Comparison of ENCODE assay signal across 8 mouse cellular contexts in the genomic region with DNA sequence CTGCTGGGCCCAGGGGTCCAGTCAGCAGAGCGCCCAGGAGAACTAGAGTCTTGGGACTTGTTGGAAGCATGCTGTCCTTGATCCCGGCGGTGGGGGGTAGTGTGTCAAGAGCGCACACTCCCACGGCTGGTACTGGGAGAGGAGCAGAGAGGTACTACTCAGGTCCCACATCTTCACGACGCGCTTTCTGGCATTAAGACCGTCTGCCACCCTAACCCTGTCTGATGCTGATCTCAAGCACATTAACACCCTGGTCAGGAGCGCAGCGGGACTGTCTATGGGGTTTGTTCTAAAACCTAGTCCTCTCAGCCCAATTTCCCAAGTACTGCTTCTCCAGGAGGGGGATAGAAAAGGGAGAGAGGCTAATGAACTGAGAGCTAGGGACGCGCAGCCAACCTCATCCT. TPM values are rescaled to one million over a fixed set of nuclear protein-coding genes. Genes with fewer than 3 reads are reported as not detected.
DNase-seq lines count a peak whose midpoint lies in the region; ATAC-seq and TF ChIP-seq lines count a peak whose summit lies in the region.

A gene (minus strand): TSS at position 354 of the 404 bp plus-strand sequence.

- no peak for DNase-seq in kidney, adult 9 months
- peak; percentile 36 for DNase-seq in neural tube, embryonic 11.5 days (ENCODE audit: low spot score)
- no peak for DNase-seq in right cerebral cortex, adult 2 months (ENCODE audit: low spot score in 2 of 2)
- DNase-seq in layer of hippocampus, adult 8-10 months (ENCODE audit: low spot score in 2 of 2) = no peak
- DNase-seq in frontal cortex, postnatal 36 days (ENCODE audit: low spot score in 2 of 2) = no peak

- no peak; the same call in 1 of the 2 replicates for ATAC-seq in kidney, embryonic 16.5 days (ENCODE audit: low FRiP score, low TSS enrichment)
- ATAC-seq in intestine, postnatal 0 days = no peak
- ATAC-seq in neural tube, embryonic 11.5 days (ENCODE audit: insufficient read depth, low FRiP score, low TSS enrichment) = no peak

- H3K27me3 ChIP-seq in kidney, embryonic 16.5 days (ENCODE audit: insufficient read depth, low read length) = peaks cover 80% of the 10 kb centered on the region
- peaks cover 81% of the 10 kb centered on the region for H3K27me3 ChIP-seq in intestine, postnatal 0 days (replicated peaks; ENCODE audit: control insufficient read depth, insufficient read depth, low read length)
- H3K27me3 ChIP-seq in neural tube, embryonic 11.5 days (ENCODE audit: control insufficient read depth, insufficient read depth, low read length) = peaks cover 78% of the 10 kb centered on the region

- no peak within 1 kb of the TSS for H3K27ac ChIP-seq in kidney, embryonic 16.5 days (ENCODE audit: low read length)
- no peak within 1 kb of the TSS for H3K27ac ChIP-seq in embryonic fibroblast, embryonic 13.5 days (ENCODE audit: insufficient read depth, low read length)
- H3K27ac ChIP-seq in intestine, postnatal 0 days (ENCODE audit: low read depth, low read length) = no peak within 1 kb of the TSS
- H3K27ac ChIP-seq in neural tube, embryonic 11.5 days (ENCODE audit: low read depth, low read length) = no peak within 1 kb of the TSS

- TF ChIP-seq CTCF in embryonic fibroblast, embryonic 13.5 days (IDR thresholded peaks at IDR 0.05; ENCODE audit: borderline replicate concordance, insufficient read depth, low read length) = no peak
- no peak for TF ChIP-seq CTCF in intestine, postnatal 0 days (IDR thresholded peaks at IDR 0.05; ENCODE audit: low read depth)

- peak within 1 kb of the TSS; percentile 33 for H3K4me3 ChIP-seq in kidney, embryonic 16.5 days (ENCODE audit: low read length)
- H3K4me3 ChIP-seq in embryonic fibroblast, embryonic 13.5 days (ENCODE audit: insufficient read depth, low read length) = peak within 1 kb of the TSS; percentile 4; the same call in 1 of the 2 replicates
- peak within 1 kb of the TSS; percentile 27 for H3K4me3 ChIP-seq in intestine, postnatal 0 days (ENCODE audit: low read depth, low read length)
- H3K4me3 ChIP-seq in neural tube, embryonic 11.5 days (ENCODE audit: low read depth, low read length) = peak within 1 kb of the TSS; percentile 9; the same call in 1 of the 2 replicates

- H3K4me1 ChIP-seq in kidney, embryonic 16.5 days (ENCODE audit: insufficient read depth, low read length) = peaks cover 28% of the 10 kb centered on the region
- H3K4me1 ChIP-seq in embryonic fibroblast, embryonic 13.5 days (ENCODE audit: control insufficient read depth, insufficient read depth, low read length) = 0 out of 2 replicates have a peak, but pooled peaks cover 2% of the 10 kb centered on the region
- H3K4me1 ChIP-seq in intestine, postnatal 0 days (replicated peaks; ENCODE audit: control insufficient read depth, insufficient read depth, low read length) = peaks cover 29% of the 10 kb centered on the region
- peaks cover 7% of the 10 kb centered on the region for H3K4me1 ChIP-seq in neural tube, embryonic 11.5 days (ENCODE audit: control insufficient read depth, insufficient read depth, low read length)

- TF ChIP-seq POLR2A in embryonic fibroblast, embryonic 13.5 days (IDR thresholded peaks at IDR 0.05; ENCODE audit: low read depth, low read length) = no peak

- WGBS in kidney, embryonic 16.5 days = 2% methylated on average over 13 of the region's 13 CpGs
- WGBS in intestine, postnatal 0 days = 3% methylated on average over 13 of the region's 13 CpGs
- 3% methylated on average over 13 of the region's 13 CpGs for WGBS in neural tube, embryonic 11.5 days

- H3K36me3 ChIP-seq in kidney, embryonic 16.5 days (ENCODE audit: insufficient read depth, low read length) = no peaks in the 10 kb centered on the region
- H3K36me3 ChIP-seq in intestine, postnatal 0 days (ENCODE audit: control insufficient read depth, insufficient read depth) = no peaks in the 10 kb centered on the region
- H3K36me3 ChIP-seq in neural tube, embryonic 11.5 days (ENCODE audit: control insufficient read depth, insufficient read depth, low read length) = no peaks in the 10 kb centered on the region

- no peaks in the 10 kb centered on the region for H3K9me3 ChIP-seq in kidney, embryonic 16.5 days (ENCODE audit: low read length)
- H3K9me3 ChIP-seq in intestine, postnatal 0 days (ENCODE audit: control insufficient read depth) = no peaks in the 10 kb centered on the region
- no peaks in the 10 kb centered on the region for H3K9me3 ChIP-seq in neural tube, embryonic 11.5 days (ENCODE audit: control insufficient read depth, low read length)

- no peak within 1 kb of the TSS for H3K9ac ChIP-seq in kidney, embryonic 16.5 days (replicated peaks; ENCODE audit: low read length)
- H3K9ac ChIP-seq in intestine, postnatal 0 days (ENCODE audit: low read depth, low read length) = no peak within 1 kb of the TSS
- H3K9ac ChIP-seq in neural tube, embryonic 11.5 days (ENCODE audit: low read length) = 0 out of 2 replicates have a peak within 1 kb of the TSS, but pooled peaks have one; percentile 14

- H3K4me2 ChIP-seq in kidney, embryonic 16.5 days (replicated peaks; ENCODE audit: low read depth, low read length) = peak within 1 kb of the TSS; percentile 46
- peak within 1 kb of the TSS; percentile 51 for H3K4me2 ChIP-seq in intestine, postnatal 0 days (replicated peaks; ENCODE audit: low read depth)
- H3K4me2 ChIP-seq in neural tube, embryonic 11.5 days (ENCODE audit: low read depth) = peak within 1 kb of the TSS; percentile 21

RNA-seq across cellular contexts. Expression of the gene that starts here (rescaled TPM):
- 0.06 TPM in 2 replicates for polyA plus RNA-seq in kidney, embryonic 16.5 days (2015; fragmentation: Nextera tagmentation; extraction: Ambion mirVana)
- not detected in 2 replicates for polyA plus RNA-seq in embryonic fibroblast, embryonic 13.5 days (2011; ENCODE audit: insufficient read length, low read depth, missing spikeins)
- polyA plus RNA-seq in intestine, postnatal 0 days (2015; fragmentation: Nextera tagmentation; extraction: Ambion mirVana) = 0.17 and 0.38 TPM in 2 replicates
- 0.04 TPM in 1 of 2 replicates, not detected in the other for polyA plus RNA-seq in neural tube, embryonic 11.5 days (2014; fragmentation: Nextera tagmentation; extraction: Ambion mirVana)
- total RNA-seq in layer of hippocampus, adult 8-10 months (2022) = under 1 TPM; 0.05 to 0.08 (median 0.06) TPM

Comparison
In these comparisons a context has a peak if more than half of its experiments do, and no peak if none do; other contexts are left out.
1. Peak in DNase-seq, H3K4me3 ChIP-seq, H3K9ac ChIP-seq and H3K4me2 ChIP-seq in neural tube, embryonic 11.5 days; RNA of the gene not detected or under 1 TPM.